Mouse (Mus musculus) hindbrain, postnatal 0 days (tissue): ENCODE results near the gene Vmn2r4. TPM values are rescaled to one million over a fixed set of nuclear protein-coding genes. Genes with fewer than 3 reads are reported as not detected.
"Not testable (repeated sequence)": the region's sequence is repeated elsewhere in the genome, so short reads cannot be mapped to it uniquely, and the experiment has no call there.

Experiments
- ATAC-seq: fragments of 200-750 bp; cut with Nextera tagmentation; 2 replicates; pipeline ENCODE4 v1.8.0; 2017; ENCODE audit warnings: mild to moderate bottlenecking, moderate TSS enrichment, moderate library complexity
- DNase-seq: peaks from one replicate; pipeline ENCODE4 v3.0.0-alpha.2; 2015; ENCODE audit warnings: low spot score
- H3K27ac ChIP-seq: fragments of 300-500 bp; sonication (generic); 2 replicates; pipeline ENCODE4 v1.5.1; 2014; ENCODE audit warnings: mild to moderate bottlenecking
- H3K27me3 ChIP-seq: fragments of 300-500 bp; sonication (generic); 2 replicates; pipeline ENCODE4 v1.6.1; 2014; ENCODE audit warnings: low read length, mixed read lengths; ENCODE audit not compliant: insufficient read depth
- H3K36me3 ChIP-seq: fragments of 300-500 bp; sonication (generic); 2 replicates; pipeline ENCODE4 v1.6.1; 2014; ENCODE audit warnings: low read length, mixed read lengths; ENCODE audit not compliant: insufficient read depth
- H3K4me1 ChIP-seq: fragments of 300-500 bp; sonication (generic); 2 replicates; pipeline ENCODE4 v1.6.1; 2014; ENCODE audit warnings: antibody characterized with exemption, low read length, mixed read lengths; ENCODE audit not compliant: insufficient read depth
- H3K4me2 ChIP-seq: fragments of 300-500 bp; sonication (generic); 2 replicates; pipeline ENCODE4 v1.6.1; 2014; ENCODE audit warnings: low read depth, mild to moderate bottlenecking, low read length, moderate library complexity, mixed read lengths
- H3K4me3 ChIP-seq: fragments of 300-500 bp; sonication (generic); 2 replicates; pipeline ENCODE4 v1.5.1; 2014; ENCODE audit warnings: low read length
- H3K9ac ChIP-seq: fragments of 300-500 bp; sonication (generic); replicated peaks from 2 replicates; pipeline ENCODE4 v1.6.1; 2014; ENCODE audit warnings: mild to moderate bottlenecking, low read length, moderate library complexity, mixed read lengths
- H3K9me3 ChIP-seq: fragments of 300-500 bp; sonication (generic); 2 replicates; pipeline ENCODE4 v1.6.1; 2016; ENCODE audit warnings: low read length, mixed read lengths
- CTCF ChIP-seq: IDR thresholded peaks from 2 replicates; pipeline ENCODE4 v1.5.1; 2016; ENCODE audit warnings: antibody characterized with exemption, control low read depth, low read depth
- WGBS: fragments of 180-500 bp; shearing (Covaris S2); extraction: QIAGEN DNeasy Blood & Tissue Kit; methylation state at CpG from one replicate; pipeline ENCODE4 v1.1.7; 2014; 5-methylcytosine and 5-hydroxymethylcytosine counted together
- polyA plus RNA-seq: library from polyadenylated mRNA; unstranded; fragments of >200 nt; fragmentation: Nextera tagmentation; extraction: Ambion mirVana; gene quantifications from 2 replicates; pipeline ENCODE4 v1.2.1, GENCODE M21; 2015
- total RNA-seq: library from RNA; depleted of rRNA; stranded (reverse); fragments of >200 nt; gene quantifications from 2 replicates; pipeline ENCODE4 v1.2.3, GENCODE M21; 2014; rRNA removed

The Vmn2r4 gene
- total RNA-seq, result not detected in 2 replicates
- polyA plus RNA-seq, result not detected in 2 replicates

GRCm38 (mm10) chr3:64415268-64415667, at the start of gene Vmn2r4:
Gene Vmn2r4, minus strand, starts transcription at chr3:64415368.
- not testable (repeated sequence) for H3K4me1 ChIP-seq, H3K4me3 ChIP-seq, H3K4me2 ChIP-seq, H3K9me3 ChIP-seq, H3K27me3 ChIP-seq, H3K27ac ChIP-seq, DNase-seq, H3K9ac ChIP-seq, ATAC-seq, H3K36me3 ChIP-seq
- WGBS, result 85% methylated on average over 3 of the region's 3 CpGs

DNA sequence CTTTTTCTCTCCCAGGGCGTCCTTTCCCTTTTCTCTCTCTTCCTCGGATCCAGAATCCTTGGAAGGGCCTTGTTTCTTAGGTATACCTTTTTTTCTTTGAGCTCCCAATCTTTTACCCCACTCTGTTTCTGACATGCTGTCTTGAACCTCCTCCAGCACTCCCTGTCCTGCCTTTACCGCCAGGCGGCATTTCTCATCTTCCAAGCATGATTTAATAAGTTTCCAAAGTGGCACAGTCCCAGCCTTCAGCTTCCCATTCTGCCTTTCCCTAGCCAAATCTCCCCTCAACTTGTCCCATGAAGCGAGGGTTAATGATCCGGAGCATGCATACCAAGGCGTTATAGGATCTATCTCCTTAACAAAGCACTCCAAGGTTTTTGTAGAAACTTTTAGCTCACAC, 19.1 kb upstream of the Vmn2r4 start:
- H3K4me3 ChIP-seq, H3K36me3 ChIP-seq, H3K4me1 ChIP-seq, DNase-seq, H3K27me3 ChIP-seq, H3K4me2 ChIP-seq, H3K27ac ChIP-seq, H3K9me3 ChIP-seq, H3K9ac ChIP-seq, ATAC-seq: not testable (repeated sequence)
- 85% methylated on average over 7 of the region's 7 CpGs for WGBS

DNA sequence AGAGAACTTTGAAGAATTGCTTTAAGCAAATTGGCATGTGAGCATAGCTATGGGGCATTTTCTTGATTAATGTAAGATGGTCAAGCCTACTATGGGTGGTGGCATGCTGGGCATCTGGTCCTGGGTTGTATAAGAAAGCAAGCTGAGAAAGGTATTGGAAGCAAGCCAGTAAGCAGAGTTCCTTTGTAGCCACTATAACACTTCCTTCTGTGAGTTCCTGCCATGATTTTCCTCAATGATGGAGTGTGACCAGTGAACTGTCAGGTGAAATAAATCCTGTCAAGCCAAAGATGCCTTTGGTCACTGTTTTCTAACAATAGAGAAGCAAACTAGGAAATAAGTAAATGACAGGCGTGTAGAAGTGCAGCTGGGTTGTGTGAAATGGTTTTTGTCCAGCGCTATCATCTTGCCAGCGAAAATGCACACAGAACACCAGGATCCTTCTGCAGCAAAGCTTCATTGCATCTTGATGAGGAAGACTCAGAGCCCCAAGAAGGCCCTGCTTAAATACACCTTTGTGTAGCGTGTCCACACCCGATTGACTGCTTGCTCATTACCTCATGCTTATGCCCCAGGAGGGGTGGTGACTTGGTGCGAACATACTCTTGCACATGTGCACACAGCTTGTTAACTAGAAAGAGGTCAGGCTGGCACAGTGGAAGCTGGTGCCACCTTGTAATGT, 13.1 kb upstream of the Vmn2r4 start:
- not testable (repeated sequence) for H3K36me3 ChIP-seq, H3K27me3 ChIP-seq, H3K4me1 ChIP-seq, H3K9ac ChIP-seq, H3K9me3 ChIP-seq, H3K4me3 ChIP-seq, H3K4me2 ChIP-seq, H3K27ac ChIP-seq
- ATAC-seq, result peak; percentile 53; the same call in 1 of the 2 replicates
- DNase-seq, result peak; percentile 7
- WGBS, result 43% methylated on average over 6 of the region's 6 CpGs

DNA sequence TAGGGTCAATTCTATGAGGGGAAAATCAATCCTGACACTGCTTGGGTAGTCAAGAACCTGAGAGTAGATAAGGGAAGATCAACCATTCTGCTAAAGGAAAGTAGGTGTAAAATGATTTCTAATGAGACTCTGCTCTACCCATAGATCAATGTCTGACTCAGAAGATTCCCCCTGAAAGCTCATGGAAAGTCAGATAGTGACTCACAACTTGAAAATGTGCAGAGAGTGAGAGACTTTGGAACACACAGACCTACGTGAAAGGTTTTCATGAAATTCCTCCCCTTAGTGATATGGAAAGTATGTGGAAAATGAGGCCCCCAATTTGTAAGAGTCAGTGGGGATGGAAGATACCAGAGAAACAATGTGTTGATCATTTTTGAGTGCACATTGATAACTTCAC, 7.0 kb upstream of the Vmn2r4 start:
- not testable (repeated sequence) for H3K27ac ChIP-seq, H3K4me1 ChIP-seq, H3K9ac ChIP-seq, H3K9me3 ChIP-seq, ATAC-seq, H3K27me3 ChIP-seq, H3K36me3 ChIP-seq, H3K4me3 ChIP-seq, H3K4me2 ChIP-seq, DNase-seq
- 80% methylated on average over 1 of the region's 1 CpGs for WGBS

DNA sequence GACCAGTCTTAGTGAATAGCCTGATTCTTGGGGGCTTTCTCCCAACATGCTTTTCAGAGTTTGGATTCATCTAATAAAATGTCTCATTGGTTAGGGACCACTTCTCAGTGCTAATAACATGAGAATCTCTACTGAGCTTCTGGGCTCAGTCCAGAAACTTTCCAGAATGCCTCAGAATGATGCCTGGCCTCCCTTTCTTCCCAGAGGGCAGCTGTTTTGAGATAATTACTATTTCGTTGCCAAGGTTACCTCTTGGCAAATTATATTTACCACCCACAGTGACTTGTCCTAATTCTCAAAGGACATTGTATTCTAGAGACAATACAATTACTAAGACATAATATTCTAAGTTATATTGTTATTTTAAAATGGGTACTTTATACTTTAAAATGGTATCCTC, 2.3 kb upstream of the Vmn2r4 start:
- not testable (repeated sequence) for DNase-seq, ATAC-seq, H3K27ac ChIP-seq, H3K4me1 ChIP-seq, H3K9me3 ChIP-seq, H3K36me3 ChIP-seq, H3K9ac ChIP-seq, H3K4me2 ChIP-seq, H3K4me3 ChIP-seq, H3K27me3 ChIP-seq
- 52% methylated on average over 1 of the region's 1 CpGs for WGBS

GRCm38 (mm10) chr3:64414253-64414652, 915 bp downstream of the Vmn2r4 start:
- not testable (repeated sequence) for H3K9me3 ChIP-seq, H3K36me3 ChIP-seq, H3K4me3 ChIP-seq, H3K9ac ChIP-seq, H3K27me3 ChIP-seq, H3K4me1 ChIP-seq, H3K27ac ChIP-seq, DNase-seq, H3K4me2 ChIP-seq, ATAC-seq

GRCm38 (mm10) chr3:64359286-64360035, 55.7 kb downstream of the Vmn2r4 start:
- Histone ChIP-seq H3K9me3 (no peaks in the 10 kb centered on the region), H3K27ac (no peak overlapping the region), H3K4me2 (no peak overlapping the region), H3K4me1 (no peaks in the 10 kb centered on the region), H3K9ac (no peak overlapping the region), H3K4me3 (no peak overlapping the region), H3K36me3 (no peaks in the 10 kb centered on the region), H3K27me3 (no peaks in the 10 kb centered on the region)
- DNase-seq, result peak; percentile 4
- 35% methylated on average over 2 of the region's 2 CpGs for WGBS
- no peak for TF ChIP-seq CTCF
- no peak for ATAC-seq

Other genes starting within 250 kb of the Vmn2r4 start
- gene Vmn2r3, start 125.7 kb downstream of the Vmn2r4 start, total RNA-seq, result not detected in 2 replicates
- gene Vmn2r3, start 125.7 kb downstream of the Vmn2r4 start, polyA plus RNA-seq, result not detected in 2 replicates
- gene Vmn2r5, start 94.5 kb upstream of the Vmn2r4 start, total RNA-seq, result not detected in 2 replicates
- not detected in 2 replicates for gene Vmn2r5, start 94.5 kb upstream of the Vmn2r4 start, polyA plus RNA-seq
- not detected in 2 replicates for gene Vmn2r6, start 150.5 kb upstream of the Vmn2r4 start, total RNA-seq
- not detected in 2 replicates for gene Vmn2r6, start 150.5 kb upstream of the Vmn2r4 start, polyA plus RNA-seq